In genomic region chr7:102243870-102244269, GRCm38 (mm10) we compare ENCODE assay signal across 8 mouse cellular contexts. TPM values are rescaled to one million over a fixed set of nuclear protein-coding genes. Genes with fewer than 3 reads are reported as not detected.
DNase-seq lines count a peak whose midpoint lies in the region; ATAC-seq and TF ChIP-seq lines count a peak whose summit lies in the region.

No protein-coding gene starts in this region.

- H3K36me3 ChIP-seq in kidney, embryonic 14.5 days (ENCODE audit: control insufficient read depth, insufficient read depth, low read length) = peaks cover 28% of the 10 kb centered on the region
- H3K36me3 ChIP-seq in liver, embryonic 14.5 days (replicated peaks; ENCODE audit: control insufficient read depth, insufficient read depth, low read depth) = peaks cover 21% of the 10 kb centered on the region
- peaks cover 21% of the 10 kb centered on the region for H3K36me3 ChIP-seq in forebrain, embryonic 14.5 days (ENCODE audit: control insufficient read depth, insufficient read depth, low read length)

- no peaks in the 10 kb centered on the region for H3K27me3 ChIP-seq in kidney, embryonic 14.5 days (ENCODE audit: control insufficient read depth, insufficient read depth, low read length)
- no peaks in the 10 kb centered on the region for H3K27me3 ChIP-seq in liver, embryonic 14.5 days (ENCODE audit: control insufficient read depth, insufficient read depth, low read length)
- no peaks in the 10 kb centered on the region for H3K27me3 ChIP-seq in forebrain, embryonic 14.5 days (replicated peaks; ENCODE audit: control insufficient read depth, insufficient read depth, low read length)

- peaks cover 32% of the 10 kb centered on the region for H3K4me1 ChIP-seq in kidney, embryonic 14.5 days (ENCODE audit: control insufficient read depth, insufficient read depth, low read length)
- peaks cover 2% of the 10 kb centered on the region; the same call in 1 of the 2 replicates for H3K4me1 ChIP-seq in cortical plate, adult 2 months (ENCODE audit: control insufficient read depth, insufficient read depth, low read length)
- peaks cover 51 to 68% of the 10 kb centered on the region in 2 experiments for H3K4me1 ChIP-seq in liver, embryonic 14.5 days (replicated peaks; ENCODE audit: control insufficient read depth in 2 of 2, insufficient read depth in 2 of 2, low read length in 1 of 2)
- peaks cover 8% of the 10 kb centered on the region; the same call in 1 of the 2 replicates for H3K4me1 ChIP-seq in forebrain, embryonic 14.5 days (ENCODE audit: control insufficient read depth, insufficient read depth, low read length)

- H3K9me3 ChIP-seq in kidney, embryonic 14.5 days (ENCODE audit: control insufficient read depth, low read length) = no peaks in the 10 kb centered on the region
- no peaks in the 10 kb centered on the region for H3K9me3 ChIP-seq in liver, embryonic 14.5 days (ENCODE audit: control insufficient read depth, low read length)
- H3K9me3 ChIP-seq in forebrain, embryonic 14.5 days (replicated peaks; ENCODE audit: control insufficient read depth, low read length) = no peaks in the 10 kb centered on the region

- TF ChIP-seq EP300 in liver, embryonic 14.5 days (IDR thresholded peaks at IDR 0.05; ENCODE audit: low read depth) = no peak

- H3K4me2 ChIP-seq in kidney, embryonic 14.5 days (replicated peaks; ENCODE audit: low read depth, low read length) = no peak overlapping the region
- H3K4me2 ChIP-seq in liver, embryonic 14.5 days (ENCODE audit: low read depth) = peak overlapping the region; percentile 2; the same call in 1 of the 2 replicates
- no peak overlapping the region for H3K4me2 ChIP-seq in forebrain, embryonic 14.5 days (ENCODE audit: low read length)

- TF ChIP-seq CTCF in cortical plate, adult 2 months (IDR thresholded peaks at IDR 0.05; ENCODE audit: extremely low read depth, insufficient read depth, low read length) = no peak
- no peak for TF ChIP-seq CTCF in liver, embryonic 14.5 days (IDR thresholded peaks at IDR 0.05; ENCODE audit: low read depth)

- no peak overlapping the region for H3K4me3 ChIP-seq in kidney, embryonic 14.5 days (ENCODE audit: low read length)
- H3K4me3 ChIP-seq in cortical plate, adult 2 months (ENCODE audit: insufficient read depth, low read length) = no peak overlapping the region
- H3K4me3 ChIP-seq in liver, embryonic 14.5 days (ENCODE audit: insufficient read depth in 1 of 2, low read depth in 2 of 2, low read length in 2 of 2) = no peak overlapping the region
- H3K4me3 ChIP-seq in forebrain, embryonic 14.5 days (ENCODE audit: low read depth, low read length) = no peak overlapping the region

- ATAC-seq in kidney, embryonic 14.5 days (ENCODE audit: low FRiP score, low TSS enrichment) = no peak
- ATAC-seq in liver, embryonic 14.5 days (ENCODE audit: insufficient read depth) = no peak
- ATAC-seq in forebrain, embryonic 14.5 days = no peak

- no peak for TF ChIP-seq POLR2A in cortical plate, adult 2 months (IDR thresholded peaks at IDR 0.05; ENCODE audit: extremely low read depth, insufficient read depth, low read length)

- peak; percentile 30 for DNase-seq in kidney, adult 9 months
- no peak for DNase-seq in liver, embryonic 14.5 days (ENCODE audit: low read depth in 3 of 3, low spot score in 3 of 3)
- peak; percentile 52 to 66 for DNase-seq in spleen, postnatal 36 days (ENCODE audit: low spot score in 2 of 2)
- no peak for DNase-seq in forebrain, embryonic 14.5 days (ENCODE audit: low spot score)
- no peak for DNase-seq in gastrocnemius, postnatal 10 days
- DNase-seq in cerebellum, adult 8-10 months = no peak

- H3K27ac ChIP-seq in kidney, embryonic 14.5 days (ENCODE audit: low read depth, low read length) = no peak overlapping the region
- H3K27ac ChIP-seq in cortical plate, adult 2 months (ENCODE audit: insufficient read depth, low read length) = peak overlapping the region; percentile 5; the same call in 1 of the 2 replicates
- H3K27ac ChIP-seq in liver, embryonic 14.5 days = no peak overlapping the region
- no peak overlapping the region for H3K27ac ChIP-seq in forebrain, embryonic 14.5 days (ENCODE audit: low read depth, low read length)

- WGBS in kidney, embryonic 14.5 days = 80% methylated on average over 2 of the region's 2 CpGs
- 20% methylated on average over 2 of the region's 2 CpGs for whole genome bisulfite sequencing in liver, embryonic 14.5 days (ENCODE audit: insufficient replicate concordance)
- WGBS in forebrain, embryonic 14.5 days = 89% methylated on average over 2 of the region's 2 CpGs

- H3K9ac ChIP-seq in kidney, embryonic 14.5 days (ENCODE audit: low read depth, low read length) = no peak overlapping the region
- H3K9ac ChIP-seq in liver, embryonic 14.5 days (replicated peaks) = no peak overlapping the region
- no peak overlapping the region for H3K9ac ChIP-seq in forebrain, embryonic 14.5 days (ENCODE audit: low read length)

RNA-seq across cellular contexts. Expression of gene Rhog, which starts 12.0 kb away (rescaled TPM):
- 47.6 and 62.6 TPM in 2 replicates for polyA plus RNA-seq in kidney, embryonic 14.5 days (2014; fragmentation: Nextera tagmentation; extraction: Ambion mirVana)
- 50.9 and 55.1 TPM in 2 replicates for polyA plus RNA-seq in cortical plate, adult 2 months (2012; rRNA removed)
- 31.4 and 35.9 TPM in 2 replicates for polyA plus RNA-seq in liver, embryonic 14.5 days (2012; rRNA removed)
- polyA plus RNA-seq in liver, embryonic 14.5 days (2014; fragmentation: Nextera tagmentation; extraction: Ambion mirVana) = 53.4 and 55.6 TPM in 2 replicates
- polyA plus RNA-seq in forebrain, embryonic 14.5 days (2014; fragmentation: Nextera tagmentation; extraction: Ambion mirVana) = 22.0 and 24.8 TPM in 2 replicates
- 10 to 100 TPM; 23.9 to 30.1 TPM for total RNA-seq in gastrocnemius, postnatal 10 days (2021)

RNA-seq across cellular contexts. Expression of gene Stim1, which starts 23.7 kb away (rescaled TPM):
- 8.1 and 11.6 TPM in 2 replicates for polyA plus RNA-seq in kidney, embryonic 14.5 days (2014; fragmentation: Nextera tagmentation; extraction: Ambion mirVana)
- 75.4 and 75.7 TPM in 2 replicates for polyA plus RNA-seq in cortical plate, adult 2 months (2012; rRNA removed)
- polyA plus RNA-seq in liver, embryonic 14.5 days (2012; rRNA removed) = 6.9 and 7.9 TPM in 2 replicates
- 9.3 and 11.2 TPM in 2 replicates for polyA plus RNA-seq in liver, embryonic 14.5 days (2014; fragmentation: Nextera tagmentation; extraction: Ambion mirVana)
- polyA plus RNA-seq in forebrain, embryonic 14.5 days (2014; fragmentation: Nextera tagmentation; extraction: Ambion mirVana) = 6.5 and 8.8 TPM in 2 replicates
- 100 to 1,000 TPM; 219 to 233 TPM for total RNA-seq in gastrocnemius, postnatal 10 days (2021)

RNA-seq across cellular contexts. Expression of gene Pgap2, which starts 33.9 kb away (rescaled TPM):
- 80.9 and 85.3 TPM in 2 replicates for polyA plus RNA-seq in kidney, embryonic 14.5 days (2014; fragmentation: Nextera tagmentation; extraction: Ambion mirVana)
- polyA plus RNA-seq in cortical plate, adult 2 months (2012; rRNA removed) = 29.1 and 29.9 TPM in 2 replicates
- 14.5 and 15.4 TPM in 2 replicates for polyA plus RNA-seq in liver, embryonic 14.5 days (2012; rRNA removed)
- polyA plus RNA-seq in liver, embryonic 14.5 days (2014; fragmentation: Nextera tagmentation; extraction: Ambion mirVana) = 18.0 and 20.2 TPM in 2 replicates
- polyA plus RNA-seq in forebrain, embryonic 14.5 days (2014; fragmentation: Nextera tagmentation; extraction: Ambion mirVana) = 53.3 and 54.1 TPM in 2 replicates
- total RNA-seq in gastrocnemius, postnatal 10 days (2021) = 10 to 100 TPM; 35.9 to 40.7 TPM

RNA-seq across cellular contexts. Expression of gene Nup98, which starts 33.9 kb away (rescaled TPM):
- polyA plus RNA-seq in kidney, embryonic 14.5 days (2014; fragmentation: Nextera tagmentation; extraction: Ambion mirVana) = 37.5 and 55.4 TPM in 2 replicates
- polyA plus RNA-seq in cortical plate, adult 2 months (2012; rRNA removed) = 16.2 and 17.1 TPM in 2 replicates
- polyA plus RNA-seq in liver, embryonic 14.5 days (2012; rRNA removed) = 7.0 and 8.8 TPM in 2 replicates
- polyA plus RNA-seq in liver, embryonic 14.5 days (2014; fragmentation: Nextera tagmentation; extraction: Ambion mirVana) = 16.3 and 17.4 TPM in 2 replicates
- polyA plus RNA-seq in forebrain, embryonic 14.5 days (2014; fragmentation: Nextera tagmentation; extraction: Ambion mirVana) = 21.6 and 26.2 TPM in 2 replicates
- total RNA-seq in gastrocnemius, postnatal 10 days (2021) = 10 to 100 TPM; 25.1 to 31.5 TPM

Comparison
In these comparisons a context has a peak if more than half of its experiments do, and no peak if none do; other contexts are left out.
1. DNase-seq: peak in kidney, adult 9 months (single experiment) and spleen, postnatal 36 days (2 of 2); none in liver, embryonic 14.5 days (0 of 3), forebrain, embryonic 14.5 days (single experiment), gastrocnemius, postnatal 10 days (single experiment) and cerebellum, adult 8-10 months (single experiment).